Mouse (Mus musculus) hindbrain, embryonic 16.5 days (tissue): ENCODE data around the gene Zswim8. TPM values are rescaled to one million over a fixed set of nuclear protein-coding genes. Genes with fewer than 3 reads are reported as not detected.

Source experiments
- ATAC-seq: fragments of 200-750 bp; cut with Nextera tagmentation; 2 replicates; pipeline ENCODE4 v1.8.0; 2017; ENCODE audit warnings: moderate TSS enrichment, moderate library complexity
- H3K27ac ChIP-seq: fragments of 300-500 bp; sonication (generic); 2 replicates; pipeline ENCODE4 v1.5.1; 2014; ENCODE audit warnings: low read depth, mild to moderate bottlenecking, control low read depth, low read length, moderate library complexity
- H3K27me3 ChIP-seq: fragments of 300-500 bp; sonication (generic); replicated peaks from 2 replicates; pipeline ENCODE4 v1.6.1; 2014; ENCODE audit warnings: low read length; ENCODE audit not compliant: control insufficient read depth, insufficient read depth
- H3K36me3 ChIP-seq: fragments of 300-500 bp; sonication (generic); 2 replicates; pipeline ENCODE4 v1.6.1; 2014; ENCODE audit warnings: mild to moderate bottlenecking, low read length, moderate library complexity, mixed read lengths; ENCODE audit not compliant: control insufficient read depth, insufficient read depth
- H3K4me1 ChIP-seq: fragments of 300-500 bp; sonication (generic); 2 replicates; pipeline ENCODE4 v1.6.1; 2014; ENCODE audit warnings: low read depth, low read length; ENCODE audit not compliant: control insufficient read depth, insufficient read depth
- H3K4me2 ChIP-seq: fragments of 300-500 bp; sonication (generic); 2 replicates; pipeline ENCODE4 v1.6.1; 2014; ENCODE audit warnings: mild to moderate bottlenecking, low read length, control low read depth, moderate library complexity
- H3K4me3 ChIP-seq: fragments of 300-500 bp; sonication (generic); 2 replicates; pipeline ENCODE4 v1.5.1; 2014; ENCODE audit warnings: mild to moderate bottlenecking, low read length, control low read depth, moderate library complexity
- H3K9ac ChIP-seq: fragments of 300-500 bp; sonication (generic); 2 replicates; pipeline ENCODE4 v1.6.1; 2014; ENCODE audit warnings: low read depth, mild to moderate bottlenecking, control low read depth, low read length, moderate library complexity
- H3K9me3 ChIP-seq: fragments of 300-500 bp; sonication (generic); 2 replicates; pipeline ENCODE4 v1.6.1; 2014; ENCODE audit warnings: mild to moderate bottlenecking, low read length, moderate library complexity; ENCODE audit not compliant: control insufficient read depth
- WGBS: fragments of 180-500 bp; shearing (Covaris S2); extraction: QIAGEN DNeasy Blood & Tissue Kit; methylation state at CpG from one replicate; pipeline ENCODE4 v1.1.7; 2014; 5-methylcytosine and 5-hydroxymethylcytosine counted together
- polyA plus RNA-seq: library from polyadenylated mRNA; unstranded; fragments of >200 nt; fragmentation: Nextera tagmentation; extraction: Ambion mirVana; gene quantifications from 2 replicates; pipeline ENCODE4 v1.2.1, GENCODE M21; 2015

Zswim8 gene
- polyA plus RNA-seq, 1 experiment from 2014 or later: 36.1 TPM

GRCm38 (mm10) chr14:20749494-20750051 lies 42.2 kb downstream of the Zswim8 start:
- no peak overlapping the region for H3K4me3 ChIP-seq
- no peak for ATAC-seq
- no peak overlapping the region for H3K27ac ChIP-seq
- no peak overlapping the region for H3K4me2 ChIP-seq
- no peak overlapping the region for H3K9ac ChIP-seq
- H3K36me3 ChIP-seq: peaks cover 3% of the 10 kb centered on the region; the same call in 1 of the 2 replicates
- H3K27me3 ChIP-seq: no peaks in the 10 kb centered on the region
- H3K4me1 ChIP-seq: no peaks in the 10 kb centered on the region
- no peaks in the 10 kb centered on the region for H3K9me3 ChIP-seq
- 83% methylated on average over 4 of the region's 4 CpGs for WGBS

- Histone ChIP-seq H3K4me1 (no peaks in the 10 kb centered on the region), H3K9me3 (no peaks in the 10 kb centered on the region), H3K9ac (no peak overlapping the region), H3K27me3 (no peaks in the 10 kb centered on the region), H3K36me3 (peaks cover 6% of the 10 kb centered on the region), H3K4me3 (no peak overlapping the region), H3K4me2 (no peak overlapping the region), H3K27ac (no peak overlapping the region)
- no peak for ATAC-seq
- WGBS: 92% methylated on average over 5 of the region's 5 CpGs
These were observed 43.2 kb downstream of the Zswim8 start for GRCm38 (mm10) chr14:20750503-20750902.

GRCm38 (mm10) chr14:20753792-20754191 lies 46.4 kb downstream of the Zswim8 start:
- no peak overlapping the region for H3K27ac ChIP-seq
- peaks cover 18% of the 10 kb centered on the region for H3K36me3 ChIP-seq
- H3K9ac ChIP-seq: no peak overlapping the region
- H3K4me2 ChIP-seq: no peak overlapping the region
- no peak for ATAC-seq
- no peaks in the 10 kb centered on the region for H3K4me1 ChIP-seq
- H3K27me3 ChIP-seq: no peaks in the 10 kb centered on the region
- 79% methylated on average over 3 of the region's 3 CpGs for WGBS
- H3K9me3 ChIP-seq: no peaks in the 10 kb centered on the region
- H3K4me3 ChIP-seq: no peak overlapping the region

- 90% methylated on average over 22 of the region's 22 CpGs for WGBS
- H3K9ac ChIP-seq: no peak overlapping the region
These were observed 50.1 kb downstream of the Zswim8 start for GRCm38 (mm10) chr14:20757370-20757907.

GRCm38 (mm10) chr14:20758768-20759435 lies 51.5 kb downstream of the Zswim8 start:
- no peak overlapping the region for H3K4me2 ChIP-seq
- no peak overlapping the region for H3K27ac ChIP-seq
- H3K9me3 ChIP-seq: no peaks in the 10 kb centered on the region
- H3K27me3 ChIP-seq: no peaks in the 10 kb centered on the region
- no peak overlapping the region for H3K4me3 ChIP-seq
- H3K9ac ChIP-seq: no peak overlapping the region
- no peaks in the 10 kb centered on the region for H3K4me1 ChIP-seq
- H3K36me3 ChIP-seq: peaks cover 45% of the 10 kb centered on the region
- WGBS: 93% methylated on average over 8 of the region's 8 CpGs
- ATAC-seq: no peak

More at GRCm38 (mm10) chr14:20757370-20757907, 50.1 kb downstream of the Zswim8 start:
- Histone ChIP-seq H3K27ac (no peak overlapping the region), H3K27me3 (no peaks in the 10 kb centered on the region), H3K9me3 (no peaks in the 10 kb centered on the region), H3K4me2 (no peak overlapping the region), H3K4me3 (no peak overlapping the region), H3K4me1 (no peaks in the 10 kb centered on the region), H3K36me3 (peaks cover 43% of the 10 kb centered on the region)
- 0 out of 2 replicates have a peak, but pooled peaks have one; percentile 40 for ATAC-seq

- H3K27me3 ChIP-seq: no peaks in the 10 kb centered on the region
- H3K4me3 ChIP-seq: no peak overlapping the region
- H3K36me3 ChIP-seq: peaks cover 37% of the 10 kb centered on the region
- no peaks in the 10 kb centered on the region; the same call in 1 of the 2 replicates for H3K4me1 ChIP-seq
- H3K27ac ChIP-seq: no peak overlapping the region; the same call in 1 of the 2 replicates
- H3K9ac ChIP-seq: no peak overlapping the region
- H3K9me3 ChIP-seq: no peaks in the 10 kb centered on the region
- H3K4me2 ChIP-seq: no peak overlapping the region
- no peak for ATAC-seq
- 89% methylated on average over 5 of the region's 5 CpGs for WGBS
These were observed 57.6 kb downstream of the Zswim8 start for GRCm38 (mm10) chr14:20764942-20765341.

GRCm38 (mm10) chr14:20765642-20766258 lies 58.4 kb downstream of the Zswim8 start:
- no peak overlapping the region for H3K9ac ChIP-seq

GRCm38 (mm10) chr14:20767936-20768335 lies 60.6 kb downstream of the Zswim8 start:
- 92% methylated on average over 7 of the region's 7 CpGs for WGBS
- no peaks in the 10 kb centered on the region for H3K27me3 ChIP-seq
- no peak overlapping the region for H3K4me2 ChIP-seq
- no peaks in the 10 kb centered on the region; the same call in none of the 2 replicates for H3K4me1 ChIP-seq
- no peak overlapping the region for H3K9ac ChIP-seq
- H3K27ac ChIP-seq: no peak overlapping the region
- no peak overlapping the region for H3K4me3 ChIP-seq
- H3K9me3 ChIP-seq: no peaks in the 10 kb centered on the region
- ATAC-seq: no peak
- H3K36me3 ChIP-seq: peaks cover 28% of the 10 kb centered on the region

More at GRCm38 (mm10) chr14:20765642-20766258, 58.4 kb downstream of the Zswim8 start:
- no peaks in the 10 kb centered on the region for H3K27me3 ChIP-seq
- H3K4me1 ChIP-seq: no peaks in the 10 kb centered on the region; the same call in 1 of the 2 replicates
- H3K27ac ChIP-seq: peak overlapping the region; percentile 24
- ATAC-seq: peak; percentile 73
- H3K4me2 ChIP-seq: no peak overlapping the region
- H3K4me3 ChIP-seq: no peak overlapping the region
- peaks cover 33% of the 10 kb centered on the region for H3K36me3 ChIP-seq
- no peaks in the 10 kb centered on the region for H3K9me3 ChIP-seq
- WGBS: 25% methylated on average over 12 of the region's 12 CpGs

- Histone ChIP-seq H3K4me2 (no peak overlapping the region), H3K36me3 (peaks cover 28% of the 10 kb centered on the region), H3K27ac (no peak overlapping the region), H3K9me3 (no peaks in the 10 kb centered on the region), H3K4me1 (peaks cover 4% of the 10 kb centered on the region), H3K4me3 (no peak overlapping the region), H3K27me3 (no peaks in the 10 kb centered on the region), H3K9ac (no peak overlapping the region)
- no peak for ATAC-seq
- WGBS: 68% methylated on average over 5 of the region's 5 CpGs
These were observed 61.2 kb downstream of the Zswim8 start for GRCm38 (mm10) chr14:20768581-20768980.
